Mouse (Mus musculus) embryonic facial prominence, embryonic 12.5 days (tissue): ENCODE data around the gene Gm36245. TPM values are rescaled to one million over a fixed set of nuclear protein-coding genes. Genes with fewer than 3 reads are reported as not detected.
"Not testable (repeated sequence)": the region's sequence is repeated elsewhere in the genome, so short reads cannot be mapped to it uniquely, and the experiment has no call there.

ENCODE experiments used
- ATAC-seq: fragments of 200-750 bp; cut with Nextera tagmentation; 2 replicates; pipeline ENCODE4 v1.8.0; 2017; ENCODE audit not compliant: insufficient number of reproducible peaks, insufficient read depth, low FRiP score, low TSS enrichment
- H3K27ac ChIP-seq: fragments of 300-500 bp; sonication (generic); 2 replicates; pipeline ENCODE4 v1.5.1; 2016; ENCODE audit warnings: mild to moderate bottlenecking
- H3K27me3 ChIP-seq: fragments of 300-500 bp; sonication (generic); 2 replicates; pipeline ENCODE4 v1.6.1; 2016; ENCODE audit warnings: mild to moderate bottlenecking, moderate library complexity
- H3K36me3 ChIP-seq: fragments of 300-500 bp; sonication (generic); 2 replicates; pipeline ENCODE4 v1.6.1; 2016; ENCODE audit warnings: mild to moderate bottlenecking
- H3K4me1 ChIP-seq: fragments of 300-500 bp; sonication (generic); 2 replicates; pipeline ENCODE4 v1.6.1; 2016
- H3K4me2 ChIP-seq: fragments of 300-500 bp; sonication (generic); replicated peaks from 2 replicates; pipeline ENCODE4 v1.6.1; 2016; ENCODE audit warnings: mild to moderate bottlenecking, moderate library complexity
- H3K4me3 ChIP-seq: fragments of 300-500 bp; sonication (generic); 2 replicates; pipeline ENCODE4 v1.5.1; 2016; ENCODE audit warnings: mild to moderate bottlenecking
- H3K9ac ChIP-seq: fragments of 300-500 bp; sonication (generic); 2 replicates; pipeline ENCODE4 v1.6.1; 2016; ENCODE audit warnings: mild to moderate bottlenecking, moderate library complexity
- H3K9me3 ChIP-seq: fragments of 300-500 bp; sonication (generic); 2 replicates; pipeline ENCODE4 v1.6.1; 2016; ENCODE audit warnings: mild to moderate bottlenecking, moderate library complexity
- WGBS: fragments of 180-500 bp; shearing (Covaris S2); methylation state at CpG from one replicate; pipeline ENCODE4 v1.1.7; 2016; 5-methylcytosine and 5-hydroxymethylcytosine counted together
- polyA plus RNA-seq: library from polyadenylated mRNA; unstranded; fragments of >200 nt; fragmentation: Nextera tagmentation; extraction: Ambion mirVana; gene quantifications from 2 replicates; pipeline ENCODE4 v1.2.1, GENCODE M21; 2016

The Gm36245 gene
- polyA plus RNA-seq, 1 experiment from 2014 or later = not detected

DNA sequence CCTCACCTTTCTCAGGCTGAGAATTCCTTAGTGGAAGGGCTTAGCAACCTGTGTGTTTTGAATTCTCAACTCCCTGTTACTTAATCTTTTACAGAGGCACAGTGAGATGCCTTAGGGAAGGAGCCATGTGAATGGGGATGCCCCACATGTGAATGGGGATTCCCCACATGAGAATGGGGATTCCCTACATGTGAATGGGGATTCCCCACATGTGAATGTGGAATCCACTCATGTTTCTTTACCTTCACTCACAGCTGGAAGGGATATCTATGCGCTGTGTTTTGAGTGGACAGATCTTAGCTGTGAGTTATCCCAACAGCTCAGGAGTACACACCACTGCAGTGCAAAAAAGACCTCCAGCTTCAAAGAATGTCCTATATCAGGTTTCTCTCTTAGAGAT lies 25.7 kb downstream of the Gm36245 start:
- Histone ChIP-seq H3K36me3 (no peaks in the 10 kb centered on the region), H3K4me2 (no peak overlapping the region), H3K9me3 (no peaks in the 10 kb centered on the region), H3K27ac (no peak overlapping the region), H3K4me3 (no peak overlapping the region), H3K4me1 (no peaks in the 10 kb centered on the region), H3K9ac (no peak overlapping the region), H3K27me3 (no peaks in the 10 kb centered on the region)
- WGBS = 88% methylated on average over 1 of the region's 1 CpGs
- ATAC-seq = no peak

DNA sequence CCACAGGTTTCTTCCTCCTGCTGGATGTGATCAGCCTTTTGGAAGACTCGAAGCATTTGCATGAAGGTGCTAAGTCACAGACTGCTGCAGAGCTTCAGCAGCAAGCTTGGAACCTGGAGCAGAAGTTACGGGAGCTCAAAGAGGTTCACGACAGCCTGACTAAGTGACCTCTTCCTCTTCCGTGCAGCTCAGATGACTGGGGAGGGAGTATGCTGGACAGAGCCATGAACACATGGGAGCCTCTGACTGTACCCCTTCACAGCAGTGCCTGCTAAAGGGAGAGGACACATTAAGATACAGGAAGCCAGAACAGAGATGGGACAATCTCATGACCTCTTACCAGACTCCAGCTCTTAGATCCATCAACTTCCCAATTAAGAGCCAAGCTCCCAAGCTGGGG lies 27.4 kb downstream of the Gm36245 start:
- H3K9ac ChIP-seq, H3K27ac ChIP-seq, H3K4me2 ChIP-seq, H3K4me1 ChIP-seq, H3K36me3 ChIP-seq, ATAC-seq, H3K27me3 ChIP-seq, H3K4me3 ChIP-seq, H3K9me3 ChIP-seq: not testable (repeated sequence)
- 84% methylated on average over 4 of the region's 4 CpGs for WGBS

DNA sequence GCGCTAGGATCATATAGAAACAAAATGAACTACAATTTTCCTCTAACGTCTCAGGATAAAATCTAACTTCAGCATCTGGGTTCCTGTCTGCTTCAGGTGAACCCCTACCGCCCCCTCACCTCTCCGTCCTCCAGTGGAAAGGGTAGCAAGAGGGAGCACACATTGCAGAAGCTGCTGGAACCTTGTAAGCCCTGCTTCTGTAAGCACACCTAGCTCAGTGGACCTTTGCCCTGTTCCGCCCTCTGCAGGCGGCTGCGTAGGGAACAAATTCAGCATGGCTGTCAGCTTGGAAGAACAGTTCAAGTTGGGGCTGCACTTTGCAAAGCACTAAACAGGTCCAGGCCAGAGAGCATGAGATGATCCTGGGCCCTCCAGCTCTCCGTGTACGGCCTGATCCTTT lies 29.6 kb downstream of the Gm36245 start:
- H3K9ac ChIP-seq, H3K9me3 ChIP-seq, ATAC-seq, H3K36me3 ChIP-seq, H3K27ac ChIP-seq, H3K4me1 ChIP-seq, H3K27me3 ChIP-seq, H3K4me2 ChIP-seq, H3K4me3 ChIP-seq: not testable (repeated sequence)
- WGBS = 54% methylated on average over 9 of the region's 9 CpGs

DNA sequence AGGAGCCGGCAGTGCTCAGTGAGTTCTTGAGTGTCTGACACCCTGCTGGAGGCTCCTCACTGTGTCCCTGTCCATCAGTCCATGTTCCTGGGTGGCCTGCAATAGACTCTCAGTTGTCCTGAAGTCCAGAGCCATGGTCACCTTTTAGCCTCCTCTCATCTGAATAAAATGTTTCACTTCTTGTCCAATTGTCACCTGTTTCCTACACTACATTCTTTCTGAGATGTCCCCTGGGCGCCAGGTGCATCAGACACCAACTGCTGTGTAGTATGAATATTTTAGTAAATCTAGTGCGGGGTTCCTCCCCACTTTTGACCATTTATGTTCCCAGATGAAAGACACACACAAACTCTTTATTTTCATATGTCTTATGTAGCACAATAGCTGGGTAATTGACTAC lies 30.8 kb downstream of the Gm36245 start:
- H3K4me2 ChIP-seq, H3K36me3 ChIP-seq, ATAC-seq, H3K4me3 ChIP-seq, H3K4me1 ChIP-seq, H3K9me3 ChIP-seq, H3K27me3 ChIP-seq, H3K27ac ChIP-seq, H3K9ac ChIP-seq: not testable (repeated sequence)
- 72% methylated on average over 3 of the region's 3 CpGs for WGBS

DNA sequence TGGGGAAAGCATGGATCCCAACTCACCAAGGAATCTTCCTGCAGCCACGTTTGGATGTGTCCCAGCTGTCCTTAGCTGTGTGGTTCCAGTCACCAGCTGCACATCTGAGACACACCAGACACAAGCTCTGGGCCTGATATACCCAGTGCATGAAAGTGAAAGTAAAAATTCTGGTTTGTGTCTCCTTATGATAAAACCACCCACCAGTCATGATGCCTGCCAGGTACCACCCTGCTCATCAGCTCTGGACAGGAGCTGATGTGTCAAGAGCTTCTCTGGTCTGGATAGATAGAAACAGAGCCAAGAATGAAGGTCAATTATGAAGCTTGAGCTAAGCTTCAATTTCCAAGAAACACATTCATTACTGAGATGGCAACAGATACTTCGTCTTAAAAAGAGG lies 44.1 kb downstream of the Gm36245 start, which contains the start of gene Apol11b:
Apol11b (minus strand) TSS at position 111 of the 400 bp plus-strand sequence.
- ATAC-seq, H3K27me3 ChIP-seq, H3K4me3 ChIP-seq, H3K9me3 ChIP-seq, H3K36me3 ChIP-seq, H3K4me2 ChIP-seq, H3K27ac ChIP-seq, H3K4me1 ChIP-seq, H3K9ac ChIP-seq: not testable (repeated sequence)
- WGBS = 79% methylated on average over 2 of the region's 2 CpGs

DNA sequence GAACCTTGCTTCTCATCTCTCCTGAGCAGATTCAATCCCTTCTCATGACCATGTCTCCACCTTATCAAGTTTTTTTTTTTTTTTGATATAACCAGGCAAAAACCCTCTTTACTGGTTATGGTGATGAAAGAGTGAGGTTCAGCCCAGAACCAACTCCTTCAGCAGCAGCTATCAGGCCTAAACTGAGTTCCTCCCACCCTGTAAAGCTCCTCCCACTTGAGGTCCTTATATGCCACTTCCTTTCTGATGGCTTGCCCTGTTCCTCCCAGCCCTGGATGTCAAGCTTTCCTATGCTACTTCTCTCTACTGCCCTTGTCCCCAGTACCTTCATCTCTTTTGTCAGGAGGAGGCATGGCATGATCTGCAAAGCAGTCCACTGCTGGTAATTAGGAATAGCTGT lies 52.1 kb downstream of the Gm36245 start:
- H3K4me3 ChIP-seq, H3K36me3 ChIP-seq, H3K4me1 ChIP-seq, ATAC-seq, H3K27ac ChIP-seq, H3K4me2 ChIP-seq, H3K9ac ChIP-seq, H3K27me3 ChIP-seq, H3K9me3 ChIP-seq: not testable (repeated sequence)

Other genes starting within 250 kb of the Gm36245 start
- gene Apol7a, start 200.1 kb upstream of the Gm36245 start, polyA plus RNA-seq = not detected in 2 replicates
- not detected in 2 replicates for gene Apol9a, start 188.1 kb upstream of the Gm36245 start, polyA plus RNA-seq
- gene Apol7b, start 151.8 kb upstream of the Gm36245 start, polyA plus RNA-seq = not detected in 2 replicates
- gene Apol10a, start 122.2 kb upstream of the Gm36245 start, polyA plus RNA-seq = not detected in 2 replicates
- gene Apol11a, start 91.0 kb upstream of the Gm36245 start, polyA plus RNA-seq = not detected in 2 replicates
- gene Apol7c, start 65.9 kb upstream of the Gm36245 start, polyA plus RNA-seq = not detected in 2 replicates
- not detected in 2 replicates for gene 1700025B11Rik, start 37.4 kb upstream of the Gm36245 start, polyA plus RNA-seq
- gene Apol10b, start 3.1 kb upstream of the Gm36245 start, polyA plus RNA-seq = 0.12 TPM in 1 of 2 replicates, not detected in the other
- not detected in 2 replicates for gene Apol11b, start 44.0 kb downstream of the Gm36245 start, polyA plus RNA-seq
- gene Apol7e, start 99.6 kb downstream of the Gm36245 start, polyA plus RNA-seq = not detected in 2 replicates
- not detected in 2 replicates for gene Apol9b, start 129.8 kb downstream of the Gm36245 start, polyA plus RNA-seq
- 0.24 and 0.83 TPM in 2 replicates for gene Apol8, start 157.7 kb downstream of the Gm36245 start, polyA plus RNA-seq
- 37.3 and 37.9 TPM in 2 replicates for gene Myh9, start 242.9 kb downstream of the Gm36245 start, polyA plus RNA-seq